Mouse (Mus musculus) CH12.LX (cell line): ENCODE results near the gene Wdcp. TPM values are rescaled to one million over a fixed set of nuclear protein-coding genes. Genes with fewer than 3 reads are reported as not detected.

Experiments
- DNase-seq: peaks from one replicate; pipeline ENCODE4 v3.0.0-alpha.2; 2013; ENCODE audit errors: extremely low read depth
- H3K27ac ChIP-seq: 2 replicates; pipeline ENCODE4 v1.5.1; 2012; ENCODE audit warnings: low read depth, mild to moderate bottlenecking, control low read depth, moderate library complexity; ENCODE audit not compliant: insufficient read depth
- H3K27me3 ChIP-seq: replicated peaks from 2 replicates; pipeline ENCODE3; 2012; ENCODE audit warnings: inconsistent platforms
- H3K36me3 ChIP-seq, 2 experiments: replicated peaks in 1 of 2; 2 replicates each; pipeline versions ENCODE3 to v1.6.1; 2012; ENCODE audit warnings: inconsistent platforms in 1 of 2, low read length in 1 of 2, mild to moderate bottlenecking in 1 of 2, mixed read lengths in 1 of 2, moderate library complexity in 1 of 2; ENCODE audit not compliant: control insufficient read depth in 1 of 2, insufficient read depth in 1 of 2
- H3K4me1 ChIP-seq, 2 experiments: 2 replicates each; pipeline ENCODE4 v1.6.1; 2012; ENCODE audit warnings: inconsistent platforms in 1 of 2, moderate library complexity in 1 of 2; ENCODE audit not compliant: insufficient read depth in 2 of 2, control insufficient read depth in 1 of 2
- H3K4me2 ChIP-seq: 2 replicates; pipeline ENCODE4 v1.6.1; 2012; ENCODE audit warnings: low read depth, mild to moderate bottlenecking, control low read depth; ENCODE audit not compliant: poor library complexity, insufficient read depth, severe bottlenecking
- H3K4me3 ChIP-seq, 3 experiments: fragments of 150-350 bp in 1 of 3; sonication (generic) in 1 of 3; replicated peaks in 1 of 3; 2 replicates each; pipeline versions ENCODE3 to v1.5.1; 2011 to 2012; ENCODE audit warnings: low read depth in 2 of 3, low read length in 2 of 3, mild to moderate bottlenecking in 2 of 3, moderate library complexity in 2 of 3, control low read depth in 1 of 3, improper control_type of control experiment in 1 of 3, inconsistent platforms in 1 of 3, mixed read lengths in 1 of 3; ENCODE audit not compliant: poor library complexity in 1 of 3
- H3K79me2 ChIP-seq: replicated peaks from 2 replicates; pipeline ENCODE4 v1.6.1; 2012; ENCODE audit warnings: mild to moderate bottlenecking, moderate library complexity; ENCODE audit not compliant: control insufficient read depth, poor library complexity, insufficient read depth, severe bottlenecking; ENCODE audit errors: extremely low read depth
- H3K9ac ChIP-seq: 2 replicates; pipeline ENCODE4 v1.6.1; 2012; ENCODE audit warnings: low read depth, mild to moderate bottlenecking, control low read depth, moderate library complexity; ENCODE audit not compliant: insufficient read depth
- H3K9me3 ChIP-seq: replicated peaks from 2 replicates; pipeline ENCODE3; 2012; ENCODE audit warnings: low read length, inconsistent platforms, mixed read lengths
- BHLHE40 ChIP-seq: IDR thresholded peaks from 2 replicates; pipeline ENCODE4 v1.6.1; 2011; ENCODE audit warnings: mild to moderate bottlenecking, low read depth, low read length, improper control_type of control experiment
- CHD1 ChIP-seq: IDR thresholded peaks from 2 replicates; pipeline ENCODE4 v1.6.1; 2012; ENCODE audit warnings: low read depth, low read length, improper control_type of control experiment, inconsistent platforms
- CHD2 ChIP-seq: IDR thresholded peaks from 2 replicates; pipeline ENCODE4 v1.6.1; 2011; ENCODE audit warnings: low read length, improper control_type of control experiment
- E2F4 ChIP-seq: IDR thresholded peaks from 2 replicates; pipeline ENCODE4 v1.6.1; 2011; ENCODE audit warnings: low read depth, low read length, improper control_type of control experiment; ENCODE audit not compliant: insufficient replicate concordance
- EP300 ChIP-seq: IDR thresholded peaks from 2 replicates; pipeline ENCODE4 v1.6.1; 2011; ENCODE audit warnings: low read length, improper control_type of control experiment
- ETS1 ChIP-seq: conservative IDR thresholded peaks from 2 replicates; pipeline ENCODE4 v1.6.1; 2012; ENCODE audit warnings: low read depth, mild to moderate bottlenecking, inconsistent platforms, low read length, improper control_type of control experiment, moderate library complexity
- GABPA ChIP-seq: IDR thresholded peaks from 2 replicates; pipeline ENCODE4 v1.6.1; 2012; ENCODE audit warnings: low read depth, low read length, improper control_type of control experiment, inconsistent platforms; ENCODE audit not compliant: insufficient replicate concordance
- IRF4 ChIP-seq: IDR thresholded peaks from 2 replicates; pipeline ENCODE4 v1.6.1; 2014; ENCODE audit warnings: low read depth, mild to moderate bottlenecking, inconsistent platforms, low read length, improper control_type of control experiment
- JUND ChIP-seq: conservative IDR thresholded peaks from 2 replicates; pipeline ENCODE4 v1.6.1; 2011; ENCODE audit warnings: low read depth, low read length, improper control_type of control experiment
- KAT2A ChIP-seq: IDR thresholded peaks from 2 replicates; pipeline ENCODE4 v1.6.1; 2012; ENCODE audit warnings: low read length, improper control_type of control experiment, inconsistent platforms; ENCODE audit not compliant: insufficient replicate concordance
- MAFK ChIP-seq: IDR thresholded peaks from 2 replicates; pipeline ENCODE4 v1.6.1; 2011; ENCODE audit warnings: low read length, improper control_type of control experiment; ENCODE audit not compliant: insufficient replicate concordance
- MAX ChIP-seq: IDR thresholded peaks from 2 replicates; pipeline ENCODE4 v1.6.1; 2011; ENCODE audit warnings: low read length, improper control_type of control experiment
- POLR2A ChIP-seq: IDR thresholded peaks from 2 replicates; pipeline ENCODE4 v1.6.1; 2011; ENCODE audit warnings: low read depth, mild to moderate bottlenecking, improper control_type of control experiment, low read length
- TBP ChIP-seq: conservative IDR thresholded peaks from 2 replicates; pipeline ENCODE4 v1.6.1; 2011; ENCODE audit warnings: low read depth, low read length, improper control_type of control experiment
- TCF12 ChIP-seq: IDR thresholded peaks from 2 replicates; pipeline ENCODE4 v1.6.1; 2014; ENCODE audit warnings: low read depth, mild to moderate bottlenecking, inconsistent platforms, low read length, improper control_type of control experiment
- UBTF ChIP-seq: IDR thresholded peaks from 2 replicates; pipeline ENCODE4 v1.6.1; 2012; ENCODE audit warnings: low read depth, mild to moderate bottlenecking, inconsistent platforms, low read length, improper control_type of control experiment, moderate library complexity
- USF2 ChIP-seq: conservative IDR thresholded peaks from 2 replicates; pipeline ENCODE4 v1.6.1; 2011; ENCODE audit warnings: low read depth, low read length, improper control_type of control experiment
- ZC3H11A ChIP-seq: IDR thresholded peaks from 2 replicates; pipeline ENCODE4 v1.6.1; 2012; ENCODE audit warnings: low read depth, mild to moderate bottlenecking, inconsistent platforms, low read length, improper control_type of control experiment
- ZKSCAN1 ChIP-seq: IDR thresholded peaks from 2 replicates; pipeline ENCODE4 v1.6.1; 2012; ENCODE audit warnings: low read depth, inconsistent platforms, low read length, improper control_type of control experiment, borderline replicate concordance
- ZNF384 ChIP-seq: IDR thresholded peaks from 2 replicates; pipeline ENCODE4 v1.6.1; 2012; ENCODE audit warnings: low read depth, low read length, improper control_type of control experiment, inconsistent platforms
- dilution Hi-C: fragments of 300-500 bp; cut with MboI; formaldehyde crosslinking; loops from 2 replicates; pipeline ENCODE4 v1.14.3; 2020; ENCODE audit warnings: low sequenced_read_pairs; ENCODE audit not compliant: extremely low pct_unique_long_range_greater_than_20kb, extremely low pct_ligation_motif_present
- in situ Hi-C: fragments of 300-500 bp; cut with MboI; formaldehyde crosslinking; loops from 3 replicates; pipeline ENCODE4 v1.14.3; 2019; ENCODE audit warnings: low sequenced_read_pairs, low pct_ligation_motif_present, low pct_unique_long_range_greater_than_20kb, mixed read lengths
- polyA plus RNA-seq: library from polyadenylated mRNA; unstranded; fragments of >175 nt; gene quantifications from 2 replicates; pipeline ENCODE4 v1.2.1, GENCODE M21; 2012; ENCODE audit warnings: low read depth; ENCODE audit not compliant: insufficient read length
- total RNA-seq, 2 experiments: library from RNA; depleted of rRNA; stranded (reverse); fragments of 300-350 nt in 1 of 2; fragments of >200 nt in 1 of 2; gene quantifications; 2 replicates each; pipeline ENCODE4 v1.2.3; 2012 to 2014

Gene Wdcp
- total and polyA plus RNA-seq, 3 experiments, result 8.9 to 31.3 (median 18.9) TPM

GRCm38 (mm10) chr12:4827256-4827655 lies 15.8 kb upstream of the Wdcp start:
- Histone ChIP-seq H3K9me3 (no peaks in the 10 kb centered on the region), H3K9ac (no peak overlapping the region), H3K4me2 (no peak overlapping the region), H3K4me3 (no peak overlapping the region), H3K4me1 (no peaks in the 10 kb centered on the region), H3K79me2 (0 out of 2 replicates have a peak, but pooled peaks cover 3% of the 10 kb centered on the region), H3K36me3 (peaks cover 55 to 88% of the 10 kb centered on the region in 2 experiments), H3K27ac (no peak overlapping the region), H3K27me3 (no peaks in the 10 kb centered on the region)
- dilution Hi-C loops, result no loop called here
- TF ChIP-seq ZKSCAN1 (no peak), ZNF384 (no peak), MAFK (no peak), ETS1 (no peak), TBP (no peak), CHD2 (no peak), IRF4 (no peak), JUND (no peak)
- in situ Hi-C loops, result loop anchor here (25.0 kb wide), 1 partner anchor 590 kb away; the partner anchor contains the start of genes Cenpo and Ptrhd1
- DNase-seq, result no peak

- in situ Hi-C loops (loop anchor here (25.0 kb wide), 1 partner anchor 600 kb away; the partner anchor contains the start of genes Cenpo and Ptrhd1), dilution Hi-C loops (no loop called here)
- no peaks in the 10 kb centered on the region for H3K79me2 ChIP-seq
- DNase-seq, result no peak
- no peak for TF ChIP-seq BHLHE40
- TF ChIP-seq GABPA, result no peak
- no peak for TF ChIP-seq USF2
- TF ChIP-seq EP300, result no peak
- no peak overlapping the region for H3K27ac ChIP-seq
- H3K27me3 ChIP-seq, result peaks cover 15% of the 10 kb centered on the region
- H3K9me3 ChIP-seq, result no peaks in the 10 kb centered on the region
- H3K4me2 ChIP-seq, result no peak overlapping the region
- no peak overlapping the region for H3K9ac ChIP-seq
- H3K36me3 ChIP-seq, result peaks cover 2 to 19% of the 10 kb centered on the region in 2 experiments
- H3K4me1 ChIP-seq, result no peaks in the 10 kb centered on the region
- H3K4me3 ChIP-seq, result no peak overlapping the region
Observed at GRCm38 (mm10) chr12:4836959-4837358, 6.1 kb upstream of the Wdcp start.

- H3K36me3 ChIP-seq, result peaks cover 0 to 2% of the 10 kb centered on the region in 2 experiments
- H3K4me1 ChIP-seq, result peaks cover 0 to 5% of the 10 kb centered on the region in 2 experiments; a peak in 2 of 4 replicates
- in situ Hi-C loops (loop anchor here (25.0 kb wide), 1 partner anchor 603 kb away; the partner anchor contains the start of genes Cenpo and Ptrhd1), dilution Hi-C loops (no loop called here)
- H3K27me3 ChIP-seq, result peaks cover 23% of the 10 kb centered on the region
- TF ChIP-seq USF2 (no peak), ETS1 (no peak), UBTF (no peak), TCF12 (no peak), ZC3H11A (no peak), IRF4 (no peak), E2F4 (no peak), POLR2A (no peak), KAT2A (no peak), MAX (no peak), CHD1 (no peak), CHD2 (no peak), GABPA (no peak)
- H3K4me2 ChIP-seq, result no peak overlapping the region
- H3K79me2 ChIP-seq, result peaks cover 14% of the 10 kb centered on the region
- no peaks in the 10 kb centered on the region for H3K9me3 ChIP-seq
- no peak for DNase-seq
- no peak overlapping the region for H3K4me3 ChIP-seq
- no peak overlapping the region for H3K27ac ChIP-seq
- H3K9ac ChIP-seq, result no peak overlapping the region
Observed at GRCm38 (mm10) chr12:4840010-4840409, 3.1 kb upstream of the Wdcp start.
